Mouse (Mus musculus): ENCODE measurements around the gene Spata7. TPM values are rescaled to one million over a fixed set of nuclear protein-coding genes. Genes with fewer than 3 reads are reported as not detected.

The Spata7 gene
- total RNA-seq, 2 experiments from 2014 or later: 5.8 to 6.3 TPM

Other genes with a start within 250 kb of the Spata7 start
- under 1 TPM in 1 of 2 experiments, not detected in 1; 0.22 TPM for gene Kcnk10, start 49.8 kb upstream of the Spata7 start, total RNA-seq (2021)
- gene Ptpn21, start 109.2 kb downstream of the Spata7 start, total RNA-seq (2021): 10 to 100 TPM; 28.3 to 31.5 TPM
- gene Zc3h14, start 118.8 kb downstream of the Spata7 start, total RNA-seq (2021): 10 to 100 TPM; 59.0 to 59.9 TPM

Data from heart, postnatal 36 days (tissue).